39 mouse cellular contexts compared by ENCODE assay signal in genomic region chr11:58630401-58630800, GRCm38 (mm10). TPM values are rescaled to one million over a fixed set of nuclear protein-coding genes. Genes with fewer than 3 reads are reported as not detected.
"Had no signal": no experiment of that assay in that cellular context is flagged by ENCODE, and none has a peak within 500 bp of the region (broad histone marks: within the 10 kb centered on the region; RNA-seq: fewer than 3 reads in every experiment).

Olfr323 (minus strand) TSS chr11:58630501.

- H3K27me3 ChIP-seq: embryonic facial prominence, embryonic 12.5 days; embryonic facial prominence, embryonic 13.5 days; embryonic facial prominence, embryonic 15.5 days; forebrain, embryonic 12.5 days; forebrain, embryonic 13.5 days; forebrain, embryonic 15.5 days had no signal

- H3K4me1 ChIP-seq: embryonic facial prominence, embryonic 10.5 days; embryonic facial prominence, embryonic 12.5 days; embryonic facial prominence, embryonic 13.5 days; embryonic facial prominence, embryonic 15.5 days; forebrain, embryonic 10.5 days; forebrain, embryonic 12.5 days; forebrain, embryonic 13.5 days; forebrain, embryonic 15.5 days had no signal

- H3K4me3 ChIP-seq: embryonic facial prominence, embryonic 10.5 days; embryonic facial prominence, embryonic 12.5 days; embryonic facial prominence, embryonic 13.5 days; embryonic facial prominence, embryonic 15.5 days; erythroblast, embryonic 14.5 days; forebrain, embryonic 10.5 days; forebrain, embryonic 12.5 days; forebrain, embryonic 13.5 days; forebrain, embryonic 15.5 days; gastrocnemius, adult 2 months; heart, adult 2 months had no signal

- DNase-seq: cerebellum, adult 8-10 months; cerebellum, adult 9-10 months; cerebellum, adult 9-11 months; cerebellum, postnatal 10 days; cerebellum, postnatal 14 days; cerebellum, postnatal 25 days; cerebellum, postnatal 36 days; embryo, embryonic 11 days; forebrain, postnatal 0 days; gastrocnemius, adult 2 months; gastrocnemius, postnatal 10 days; gastrocnemius, postnatal 14 days; gastrocnemius, postnatal 25 days; gastrocnemius, postnatal 36 days; heart, adult 18-20 months; heart, adult 2 months had no signal

- H3K27ac ChIP-seq: embryonic facial prominence, embryonic 10.5 days; embryonic facial prominence, embryonic 12.5 days; embryonic facial prominence, embryonic 13.5 days; embryonic facial prominence, embryonic 15.5 days; forebrain, embryonic 10.5 days; forebrain, embryonic 12.5 days; forebrain, embryonic 13.5 days; forebrain, embryonic 15.5 days; gastrocnemius, adult 2 months; heart, adult 2 months had no signal

- H3K9me3 ChIP-seq: embryonic facial prominence, embryonic 10.5 days; embryonic facial prominence, embryonic 12.5 days; embryonic facial prominence, embryonic 13.5 days; embryonic facial prominence, embryonic 15.5 days; forebrain, embryonic 10.5 days; forebrain, embryonic 12.5 days; forebrain, embryonic 13.5 days; forebrain, embryonic 15.5 days had no signal

- H3K9ac ChIP-seq: embryonic facial prominence, embryonic 12.5 days; embryonic facial prominence, embryonic 13.5 days; embryonic facial prominence, embryonic 15.5 days; forebrain, embryonic 12.5 days; forebrain, embryonic 13.5 days; forebrain, embryonic 15.5 days; forebrain, postnatal 0 days had no signal

- ATAC-seq: forebrain, embryonic 13.5 days; forebrain, embryonic 14.5 days; forebrain, embryonic 15.5 days; forebrain, embryonic 16.5 days; forebrain, postnatal 0 days had no signal

- H3K36me3 ChIP-seq: embryonic facial prominence, embryonic 10.5 days; embryonic facial prominence, embryonic 12.5 days; embryonic facial prominence, embryonic 13.5 days; embryonic facial prominence, embryonic 15.5 days; forebrain, embryonic 10.5 days; forebrain, embryonic 12.5 days; forebrain, embryonic 15.5 days had no signal

- H3K4me2 ChIP-seq: embryonic facial prominence, embryonic 12.5 days; embryonic facial prominence, embryonic 13.5 days; embryonic facial prominence, embryonic 15.5 days; forebrain, embryonic 12.5 days; forebrain, embryonic 13.5 days; forebrain, embryonic 15.5 days had no signal

RNA-seq across cellular contexts. Expression of gene Olfr323, which starts in this region (rescaled TPM):
- total RNA-seq: common myeloid progenitor, adult 5-6 weeks; forebrain, postnatal 0 days; gastrocnemius, adult 18-20 months; gastrocnemius, adult 2 months; gastrocnemius, adult 8-10 months; gastrocnemius, postnatal 10 days; gastrocnemius, postnatal 14 days; gastrocnemius, postnatal 25 days; gastrocnemius, postnatal 36 days; gastrocnemius, postnatal 4 days; granulocyte monocyte progenitor cell, adult 5-6 weeks; heart, adult 18-20 months; heart, adult 2 months; heart, adult 8-10 months had no signal
- polyA plus RNA-seq: cortical plate, adult 2 months; embryonic facial prominence, embryonic 10.5 days; embryonic facial prominence, embryonic 11.5 days; embryonic facial prominence, embryonic 12.5 days; embryonic facial prominence, embryonic 13.5 days; embryonic facial prominence, embryonic 14.5 days; forebrain, embryonic 10.5 days; forebrain, embryonic 11.5 days; forebrain, embryonic 12.5 days; forebrain, embryonic 13.5 days; forebrain, embryonic 14.5 days; forebrain, embryonic 15.5 days; forebrain, embryonic 16.5 days; forebrain, postnatal 0 days; frontal cortex, adult 2 months; gonadal fat pad, adult 2 months; heart, adult 2 months had no signal
